Mouse (Mus musculus) embryonic facial prominence, embryonic 15.5 days (tissue): ENCODE measurements at regions not wholly inside any gene's neighbourhood (a gene's known extent, or its start where the extent isn't known, plus 50 kb on each side); places are given as distances from the start of the nearest gene placed in this dataset.
A peak's percentile ranks its signal among the peaks of the same experiment; 100 is the strongest.

Experiments used
- ATAC-seq: fragments of 200-750 bp; cut with Nextera tagmentation; 2 replicates; pipeline ENCODE4 v1.8.0; 2017; ENCODE audit warnings: low read depth, moderate TSS enrichment; ENCODE audit not compliant: insufficient number of reproducible peaks, low FRiP score, low TSS enrichment
- H3K27ac ChIP-seq: fragments of 300-500 bp; sonication (generic); replicated peaks from 2 replicates; pipeline ENCODE4 v1.5.1; 2015; ENCODE audit warnings: mild to moderate bottlenecking, inconsistent platforms
- H3K27me3 ChIP-seq: fragments of 300-500 bp; sonication (generic); 2 replicates; pipeline ENCODE4 v1.6.1; 2015; ENCODE audit warnings: inconsistent platforms
- H3K36me3 ChIP-seq: fragments of 300-500 bp; sonication (generic); 2 replicates; pipeline ENCODE4 v1.6.1; 2015; ENCODE audit warnings: mild to moderate bottlenecking, inconsistent platforms
- H3K4me1 ChIP-seq: fragments of 300-500 bp; sonication (generic); 2 replicates; pipeline ENCODE4 v1.6.1; 2015; ENCODE audit warnings: inconsistent platforms
- H3K4me2 ChIP-seq: fragments of 300-500 bp; sonication (generic); replicated peaks from 2 replicates; pipeline ENCODE4 v1.6.1; 2015; ENCODE audit warnings: mild to moderate bottlenecking, inconsistent platforms
- H3K4me3 ChIP-seq: fragments of 300-500 bp; sonication (generic); replicated peaks from 2 replicates; pipeline ENCODE4 v1.5.1; 2015; ENCODE audit warnings: mild to moderate bottlenecking, inconsistent platforms
- H3K9ac ChIP-seq: fragments of 300-500 bp; sonication (generic); 2 replicates; pipeline ENCODE4 v1.6.1; 2015; ENCODE audit warnings: inconsistent platforms
- H3K9me3 ChIP-seq: fragments of 300-500 bp; sonication (generic); replicated peaks from 2 replicates; pipeline ENCODE4 v1.6.1; 2016; ENCODE audit warnings: inconsistent platforms
- WGBS: fragments of 180-500 bp; shearing (Covaris S2); methylation state at CpG from one replicate; pipeline ENCODE4 v1.1.7; 2015; 5-methylcytosine and 5-hydroxymethylcytosine counted together

GRCm38 (mm10) chr16:71952879-71953406, 355.2 kb upstream of the Robo1 start:
- no peaks in the 10 kb centered on the region for H3K9me3 ChIP-seq

DNA sequence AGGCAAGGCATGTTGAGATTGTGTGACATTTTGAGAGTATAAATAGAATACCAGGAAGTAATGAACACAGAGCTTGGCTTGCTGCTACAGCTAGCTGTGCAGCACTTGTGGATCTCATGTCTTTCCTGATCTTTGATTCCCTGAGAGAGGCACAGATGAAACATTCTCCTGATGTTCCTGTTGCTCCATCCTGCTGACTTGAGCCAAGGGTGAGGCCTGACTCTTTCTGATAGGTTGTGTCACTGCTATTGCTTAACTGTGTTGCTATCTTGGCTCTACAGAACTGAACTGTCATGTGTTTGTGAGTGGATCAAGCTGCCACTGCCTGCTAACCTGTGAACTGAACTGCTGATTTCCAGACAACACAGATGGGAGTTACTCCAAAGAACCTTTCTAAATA, 344.5 kb upstream of the Robo1 start:
- Histone ChIP-seq H3K27ac (no peak overlapping the region), H3K9me3 (no peaks in the 10 kb centered on the region), H3K4me1 (no peaks in the 10 kb centered on the region), H3K4me2 (no peak overlapping the region), H3K9ac (no peak overlapping the region), H3K36me3 (no peaks in the 10 kb centered on the region), H3K27me3 (no peaks in the 10 kb centered on the region), H3K4me3 (no peak overlapping the region)
- ATAC-seq: no peak

More at GRCm38 (mm10) chr16:71952879-71953406, 355.2 kb upstream of the Robo1 start:
- ATAC-seq: no peak
- Histone ChIP-seq H3K4me3 (no peak overlapping the region), H3K27ac (no peak overlapping the region), H3K4me2 (no peak overlapping the region), H3K9ac (no peak overlapping the region), H3K36me3 (no peaks in the 10 kb centered on the region), H3K4me1 (no peaks in the 10 kb centered on the region), H3K27me3 (no peaks in the 10 kb centered on the region)
- WGBS: 67% methylated on average over 2 of the region's 2 CpGs

- ATAC-seq: no peak
- H3K9me3 ChIP-seq: no peaks in the 10 kb centered on the region
- H3K27me3 ChIP-seq: no peaks in the 10 kb centered on the region
- H3K36me3 ChIP-seq: no peaks in the 10 kb centered on the region
- H3K4me3 ChIP-seq: no peak overlapping the region
- no peak overlapping the region for H3K27ac ChIP-seq
- H3K4me1 ChIP-seq: no peaks in the 10 kb centered on the region
- H3K4me2 ChIP-seq: no peak overlapping the region
- no peak overlapping the region for H3K9ac ChIP-seq
- 71% methylated on average over 2 of the region's 2 CpGs for WGBS
Measured at GRCm38 (mm10) chr16:71973811-71974210, 334.3 kb upstream of the Robo1 start.

- ATAC-seq: no peak
- Histone ChIP-seq H3K9me3 (no peaks in the 10 kb centered on the region), H3K27me3 (no peaks in the 10 kb centered on the region), H3K4me3 (no peak overlapping the region), H3K9ac (no peak overlapping the region), H3K4me2 (no peak overlapping the region), H3K36me3 (no peaks in the 10 kb centered on the region), H3K4me1 (no peaks in the 10 kb centered on the region), H3K27ac (no peak overlapping the region)
- WGBS: 83% methylated on average over 3 of the region's 3 CpGs
Measured at GRCm38 (mm10) chr16:71997634-71998278, 310.4 kb upstream of the Robo1 start.

DNA sequence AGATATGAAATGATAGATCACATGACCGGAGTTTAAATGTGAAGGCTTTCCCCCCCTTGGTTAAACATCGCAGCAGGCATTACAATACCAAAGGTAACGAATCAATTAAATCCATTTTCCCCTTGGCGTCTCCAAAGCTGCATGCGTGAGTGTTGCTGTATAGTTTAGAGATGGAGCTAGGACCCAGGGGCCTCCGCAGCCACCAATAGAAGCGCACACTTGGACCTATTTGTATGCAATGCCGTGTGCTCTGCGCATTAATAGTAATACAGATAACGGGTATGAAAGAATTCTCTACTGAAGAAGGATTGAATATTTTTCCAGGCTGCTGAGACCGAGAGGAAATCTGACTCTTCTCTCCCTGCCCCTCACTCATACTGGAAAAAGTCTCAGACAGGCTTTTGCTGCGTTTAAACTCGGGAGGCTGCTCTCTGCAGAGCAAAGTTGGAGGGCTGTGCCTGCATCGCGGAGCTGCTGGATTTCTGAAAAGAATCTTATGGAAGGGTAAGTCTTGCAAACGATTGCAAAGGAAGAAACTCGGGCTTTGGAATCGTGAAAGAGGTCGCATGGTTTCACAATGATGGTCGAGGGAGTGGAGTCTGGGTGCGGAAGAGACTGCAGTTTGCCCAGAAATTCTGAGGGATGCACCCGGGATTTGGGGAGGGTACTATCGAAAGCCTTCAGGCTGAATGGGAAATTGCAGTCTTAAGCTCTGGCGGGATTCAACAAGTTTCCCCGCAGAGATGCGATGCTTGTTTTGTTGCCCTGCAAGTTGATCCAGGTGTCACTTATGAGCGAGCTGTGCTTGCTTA, 280.5 kb upstream of the Robo1 start:
- Histone ChIP-seq H3K9ac (peak overlapping the region; percentile 19; the same call in 1 of the 2 replicates), H3K4me1 (peaks cover 13% of the 10 kb centered on the region), H3K4me2 (peak overlapping the region; percentile 79), H3K36me3 (no peaks in the 10 kb centered on the region), H3K9me3 (no peaks in the 10 kb centered on the region), H3K27me3 (peaks cover 9% of the 10 kb centered on the region), H3K4me3 (peak overlapping the region; percentile 46), H3K27ac (no peak overlapping the region)
- 2% methylated on average over 27 of the region's 27 CpGs for WGBS
- no peak for ATAC-seq

DNA sequence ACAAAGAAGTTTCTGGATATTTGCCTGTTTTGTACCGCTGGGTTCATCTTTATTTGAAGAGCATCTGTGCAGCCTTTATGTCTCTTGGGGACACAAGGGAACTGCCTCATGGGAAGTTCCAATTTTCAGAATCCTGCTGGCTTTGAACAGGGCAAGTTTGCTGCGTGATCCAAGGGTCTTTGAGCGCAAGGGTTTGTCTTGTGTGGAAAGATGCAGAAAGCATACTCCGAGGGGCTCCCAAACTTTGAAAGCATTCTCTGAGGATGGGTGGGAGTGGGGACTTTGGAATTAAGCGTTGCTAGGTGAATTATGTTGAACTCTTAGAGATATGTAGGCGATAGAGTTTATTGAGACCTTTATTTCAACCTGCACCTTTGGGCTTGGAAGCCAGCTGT, 279.9 kb upstream of the Robo1 start:
- Histone ChIP-seq H3K9me3 (no peaks in the 10 kb centered on the region), H3K27ac (no peak overlapping the region), H3K9ac (no peak overlapping the region), H3K27me3 (peaks cover 9% of the 10 kb centered on the region), H3K4me2 (peak overlapping the region; percentile 79), H3K4me1 (peaks cover 13% of the 10 kb centered on the region), H3K36me3 (no peaks in the 10 kb centered on the region), H3K4me3 (peak overlapping the region; percentile 46)
- 4% methylated on average over 6 of the region's 6 CpGs for WGBS
- ATAC-seq: no peak

DNA sequence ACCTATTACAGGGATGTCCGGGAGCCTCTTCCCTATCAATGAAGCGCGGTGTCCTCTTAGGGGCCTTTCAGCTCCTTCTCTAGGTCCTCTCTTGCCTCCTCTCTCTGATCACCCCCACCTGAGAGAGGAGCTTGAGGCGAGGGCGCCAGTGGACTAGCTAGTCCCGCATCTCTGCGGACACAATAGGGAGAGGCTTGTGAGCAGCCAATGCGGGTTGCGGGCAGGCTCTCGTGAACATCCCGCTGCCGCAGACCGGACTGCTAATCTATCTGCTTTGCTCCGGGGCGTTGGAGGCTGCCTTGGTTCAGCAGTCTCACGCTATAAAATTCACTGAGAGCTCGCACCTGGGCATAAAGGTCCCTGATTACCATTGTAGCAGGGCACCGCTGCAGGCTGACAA, 279.3 kb upstream of the Robo1 start:
- WGBS: 0% methylated on average over 18 of the region's 18 CpGs
- ATAC-seq: no peak

GRCm38 (mm10) chr16:72029273-72029672, 278.8 kb upstream of the Robo1 start:
- peaks cover 9% of the 10 kb centered on the region for H3K27me3 ChIP-seq
- 0 out of 2 replicates have a peak overlapping the region, but pooled peaks have one; percentile 4 for H3K9ac ChIP-seq
- H3K4me3 ChIP-seq: peak overlapping the region; percentile 46
- no peaks in the 10 kb centered on the region for H3K9me3 ChIP-seq
- H3K36me3 ChIP-seq: no peaks in the 10 kb centered on the region
- no peak overlapping the region for H3K27ac ChIP-seq
- peaks cover 13% of the 10 kb centered on the region for H3K4me1 ChIP-seq
- WGBS: 5% methylated on average over 4 of the region's 4 CpGs
- H3K4me2 ChIP-seq: peak overlapping the region; percentile 79
- no peak for ATAC-seq

More for the DNA sequence above, 279.3 kb upstream of the Robo1 start:
- H3K9me3 ChIP-seq: no peaks in the 10 kb centered on the region
- H3K9ac ChIP-seq: peak overlapping the region; percentile 4; the same call in 1 of the 2 replicates
- no peak overlapping the region for H3K27ac ChIP-seq
- peak overlapping the region; percentile 79 for H3K4me2 ChIP-seq
- H3K27me3 ChIP-seq: peaks cover 9% of the 10 kb centered on the region
- H3K4me1 ChIP-seq: peaks cover 13% of the 10 kb centered on the region
- no peaks in the 10 kb centered on the region for H3K36me3 ChIP-seq
- H3K4me3 ChIP-seq: peak overlapping the region; percentile 46

- no peaks in the 10 kb centered on the region for H3K36me3 ChIP-seq
- no peaks in the 10 kb centered on the region for H3K27me3 ChIP-seq
- 63% methylated on average over 1 of the region's 1 CpGs for whole genome bisulfite sequencing
- no peak for ATAC-seq
- no peak overlapping the region for H3K4me3 ChIP-seq
- H3K4me2 ChIP-seq: no peak overlapping the region
- no peak overlapping the region for H3K27ac ChIP-seq
- H3K9me3 ChIP-seq: no peaks in the 10 kb centered on the region
- no peak overlapping the region for H3K9ac ChIP-seq
- H3K4me1 ChIP-seq: no peaks in the 10 kb centered on the region
Measured at GRCm38 (mm10) chr16:72068254-72068653, 239.9 kb upstream of the Robo1 start.

DNA sequence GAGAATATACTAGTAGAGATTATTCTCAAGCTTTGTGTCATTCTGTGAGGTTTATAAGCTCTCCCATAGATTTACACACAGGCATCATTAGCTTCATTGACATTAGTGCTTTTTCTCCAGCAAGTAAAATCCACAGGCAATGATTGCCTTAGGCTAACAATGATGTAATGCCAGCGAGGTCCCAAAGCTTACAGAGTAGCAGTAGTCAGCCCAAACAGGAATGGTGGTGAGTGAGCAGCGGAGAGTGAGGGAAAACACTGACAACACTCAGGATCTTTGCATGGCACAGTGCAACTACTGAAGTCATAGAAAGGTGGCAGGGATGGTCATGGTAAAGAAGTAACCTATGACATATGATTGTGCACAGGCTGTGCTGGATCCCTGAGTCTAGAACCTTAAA, 238.5 kb upstream of the Robo1 start:
- 45% methylated on average over 2 of the region's 2 CpGs for WGBS

GRCm38 (mm10) chr16:72071756-72072471, 236.2 kb upstream of the Robo1 start:
- Histone ChIP-seq H3K4me3 (no peak overlapping the region), H3K27ac (no peak overlapping the region), H3K36me3 (no peaks in the 10 kb centered on the region), H3K4me2 (no peak overlapping the region), H3K27me3 (no peaks in the 10 kb centered on the region), H3K9me3 (no peaks in the 10 kb centered on the region), H3K4me1 (no peaks in the 10 kb centered on the region), H3K9ac (no peak overlapping the region)
- WGBS: 69% methylated on average over 2 of the region's 2 CpGs
- ATAC-seq: no peak

More for the DNA sequence above, 238.5 kb upstream of the Robo1 start:
- Histone ChIP-seq H3K9ac (no peak overlapping the region), H3K27me3 (no peaks in the 10 kb centered on the region), H3K36me3 (no peaks in the 10 kb centered on the region), H3K27ac (no peak overlapping the region), H3K4me1 (no peaks in the 10 kb centered on the region), H3K4me3 (no peak overlapping the region), H3K4me2 (no peak overlapping the region), H3K9me3 (no peaks in the 10 kb centered on the region)
- ATAC-seq: no peak
